Mouse (Mus musculus): ENCODE measurements around the gene Pgap3.

The Pgap3 gene

DNA sequence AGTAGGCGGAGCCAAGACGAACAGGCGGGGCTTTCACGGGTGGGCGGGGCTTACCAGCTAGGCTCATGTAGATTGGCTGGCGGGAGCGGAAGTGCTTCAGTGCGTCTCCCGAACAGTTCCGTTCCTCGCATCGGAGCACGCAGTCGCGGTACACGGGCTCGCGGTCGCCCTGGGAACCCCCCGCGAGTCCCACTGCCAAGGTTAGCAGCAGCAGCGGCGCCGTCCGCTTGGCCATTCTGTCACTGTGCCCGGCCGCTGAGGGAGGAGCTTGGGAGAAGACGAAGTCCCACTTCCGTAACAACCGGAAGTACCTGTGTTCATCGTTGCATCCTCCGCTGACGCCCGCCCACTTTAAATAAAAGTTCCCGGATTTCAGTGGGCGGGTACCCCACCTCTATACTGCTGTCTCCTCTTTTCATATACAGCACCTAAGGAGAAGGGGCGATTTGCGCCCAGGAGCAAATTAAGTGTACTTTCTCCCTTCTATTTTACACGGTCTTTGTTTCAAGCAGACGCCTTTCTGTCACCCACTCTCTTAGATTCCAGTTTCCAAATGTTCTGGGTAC lies at the start of gene Pgap3:
Gene Pgap3, minus strand, starts transcription at position 330 of the 566 bp plus-strand sequence.
- peak; percentile 85 to 89 for DNase-seq (ENCODE audit: low spot score in 2 of 2)

- no peak for DNase-seq (ENCODE audit: low spot score in 2 of 2)
Observed at GRCm38 (mm10) chr11:98449419-98449818, 49.1 kb upstream of the Pgap3 start.

- DNase-seq (ENCODE audit: low spot score in 2 of 2), result no peak
Observed at GRCm38 (mm10) chr11:98448191-98448790, 48.0 kb upstream of the Pgap3 start.

GRCm38 (mm10) chr11:98447475-98447834 lies 47.2 kb upstream of the Pgap3 start:
- no peak for DNase-seq (ENCODE audit: low spot score in 2 of 2)

GRCm38 (mm10) chr11:98446562-98447474 lies 46.5 kb upstream of the Pgap3 start:
- DNase-seq (ENCODE audit: low spot score in 2 of 2), result no peak

DNA sequence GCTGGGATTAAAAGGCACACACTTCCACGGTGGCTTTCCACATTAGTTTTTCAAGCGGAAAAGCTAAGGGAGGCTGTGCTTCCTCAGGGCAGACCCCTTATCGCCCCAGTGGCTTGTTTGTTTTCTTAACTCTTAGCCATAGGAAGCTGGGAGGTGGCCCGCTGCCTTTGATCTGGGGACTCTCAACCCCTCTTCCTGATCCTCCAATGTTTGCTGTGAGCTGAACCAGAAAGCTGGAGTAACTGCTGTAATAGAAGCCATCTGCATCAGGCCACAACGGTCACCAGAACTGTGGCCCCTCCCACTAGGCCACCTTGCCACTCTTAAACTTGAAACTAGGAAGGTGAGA lies 45.9 kb upstream of the Pgap3 start, which contains the start of gene Grb7:
Gene Grb7, plus strand, starts transcription at position 182 of the 349 bp plus-strand sequence.
- DNase-seq (ENCODE audit: low spot score in 2 of 2), result no peak

DNA sequence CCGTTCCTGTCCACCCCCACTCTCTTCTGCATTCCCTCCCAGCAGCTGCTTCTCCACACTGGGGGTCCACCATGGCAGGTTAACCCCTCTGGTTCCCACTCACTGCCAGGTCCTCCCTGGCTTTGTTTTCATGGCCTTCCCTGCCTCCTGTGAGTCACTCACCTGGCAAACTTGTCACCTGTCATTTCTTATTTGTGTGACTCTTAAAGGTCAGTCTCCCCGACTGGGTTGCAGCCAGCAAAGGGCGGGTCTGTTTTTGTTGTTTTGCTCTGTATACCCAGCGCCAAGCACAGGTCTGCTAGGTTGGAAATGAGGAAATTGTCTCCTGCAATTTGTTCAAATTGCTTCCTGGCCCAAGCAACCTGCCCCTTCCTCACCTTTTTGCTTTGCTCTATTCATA lies 45.4 kb upstream of the Pgap3 start:
- DNase-seq (ENCODE audit: low spot score in 2 of 2), result no peak

- DNase-seq (ENCODE audit: low spot score in 2 of 2), result no peak
Observed at GRCm38 (mm10) chr11:98445238-98445637, 44.9 kb upstream of the Pgap3 start.

GRCm38 (mm10) chr11:98443688-98444087 lies 43.4 kb upstream of the Pgap3 start:
- DNase-seq (ENCODE audit: low spot score in 2 of 2), result no peak

DNA sequence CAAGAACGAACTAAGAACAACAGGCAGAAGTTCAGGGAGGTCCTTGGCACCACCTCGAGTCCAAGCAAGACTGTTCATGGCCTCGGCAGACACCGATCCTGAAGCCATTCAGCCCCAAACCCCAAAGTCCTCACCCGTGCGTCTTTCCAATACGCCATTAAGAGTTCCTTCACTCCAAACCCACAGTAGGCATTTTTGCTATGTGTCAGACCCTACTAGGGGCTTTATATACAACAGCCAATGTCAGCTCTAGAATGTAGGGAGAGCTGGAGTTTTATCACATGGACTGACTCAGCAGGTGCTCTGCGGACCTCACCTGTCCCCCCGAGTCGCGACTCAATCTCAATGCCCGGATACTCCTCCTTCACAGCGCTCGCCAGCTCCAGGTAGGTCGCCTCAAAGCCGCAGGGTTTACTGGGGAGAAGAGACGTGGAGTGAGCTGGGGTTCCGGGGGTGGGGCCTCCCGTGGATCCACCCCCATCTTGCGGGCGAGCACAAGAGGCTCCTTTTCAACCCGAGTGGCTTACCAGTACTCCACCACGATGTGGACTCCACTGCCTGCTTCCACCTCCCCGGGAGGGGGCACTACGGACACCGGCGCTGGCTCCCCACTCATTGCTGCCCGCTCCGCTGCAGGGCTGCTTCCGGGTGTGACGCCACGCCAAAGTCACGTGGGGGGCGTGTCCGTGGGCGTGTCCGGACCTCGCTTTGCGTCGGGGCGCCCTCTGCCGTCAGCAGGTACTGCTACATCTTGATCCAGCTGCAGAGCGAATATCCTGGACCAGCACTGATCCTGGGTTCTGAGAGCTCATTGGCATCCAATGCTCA lies 38.3 kb upstream of the Pgap3 start, which contains the start of gene Mien1:
Gene Mien1, minus strand, starts transcription at position 661 of the 828 bp plus-strand sequence.
- peak; percentile 96 to 97 for DNase-seq (ENCODE audit: low spot score in 2 of 2)

DNA sequence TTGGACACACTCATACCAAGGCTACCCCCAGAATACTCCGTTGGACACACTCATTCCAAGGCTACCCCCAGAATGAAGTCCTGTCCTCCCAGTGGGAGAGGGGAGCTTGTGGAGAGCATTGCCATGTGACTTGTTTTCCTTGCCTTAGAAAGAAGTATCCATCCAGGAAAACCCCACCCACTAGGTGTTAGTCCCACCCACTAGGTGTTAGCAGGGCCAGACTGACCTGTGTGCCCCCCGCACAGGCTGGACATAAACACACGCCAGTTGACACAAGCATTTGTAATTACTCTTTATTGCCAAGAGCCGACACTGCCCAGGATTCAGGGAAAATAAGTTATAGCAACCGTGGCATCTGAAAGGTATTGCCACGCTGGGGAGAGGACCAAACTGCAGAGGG lies 37.2 kb upstream of the Pgap3 start:
- DNase-seq (ENCODE audit: low spot score in 2 of 2), result no peak

DNA sequence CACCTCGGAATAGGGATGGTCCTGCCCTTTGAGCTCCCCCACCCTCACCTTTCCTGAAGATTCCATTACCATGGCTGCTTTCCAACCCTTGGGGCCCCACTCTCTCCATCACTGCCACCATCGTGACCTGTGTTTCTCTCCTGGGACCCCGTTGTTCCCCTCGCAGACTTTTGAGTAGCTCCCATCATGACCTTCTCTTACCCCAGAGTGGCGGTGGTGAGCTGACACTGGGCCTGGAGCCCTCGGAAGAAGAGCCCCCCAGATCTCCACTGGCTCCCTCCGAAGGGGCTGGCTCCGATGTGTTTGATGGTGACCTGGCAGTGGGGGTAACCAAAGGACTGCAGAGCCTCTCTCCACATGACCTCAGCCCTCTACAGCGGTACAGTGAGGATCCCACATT lies 35.4 kb upstream of the Pgap3 start:
- DNase-seq (ENCODE audit: low spot score in 2 of 2), result no peak

DNA sequence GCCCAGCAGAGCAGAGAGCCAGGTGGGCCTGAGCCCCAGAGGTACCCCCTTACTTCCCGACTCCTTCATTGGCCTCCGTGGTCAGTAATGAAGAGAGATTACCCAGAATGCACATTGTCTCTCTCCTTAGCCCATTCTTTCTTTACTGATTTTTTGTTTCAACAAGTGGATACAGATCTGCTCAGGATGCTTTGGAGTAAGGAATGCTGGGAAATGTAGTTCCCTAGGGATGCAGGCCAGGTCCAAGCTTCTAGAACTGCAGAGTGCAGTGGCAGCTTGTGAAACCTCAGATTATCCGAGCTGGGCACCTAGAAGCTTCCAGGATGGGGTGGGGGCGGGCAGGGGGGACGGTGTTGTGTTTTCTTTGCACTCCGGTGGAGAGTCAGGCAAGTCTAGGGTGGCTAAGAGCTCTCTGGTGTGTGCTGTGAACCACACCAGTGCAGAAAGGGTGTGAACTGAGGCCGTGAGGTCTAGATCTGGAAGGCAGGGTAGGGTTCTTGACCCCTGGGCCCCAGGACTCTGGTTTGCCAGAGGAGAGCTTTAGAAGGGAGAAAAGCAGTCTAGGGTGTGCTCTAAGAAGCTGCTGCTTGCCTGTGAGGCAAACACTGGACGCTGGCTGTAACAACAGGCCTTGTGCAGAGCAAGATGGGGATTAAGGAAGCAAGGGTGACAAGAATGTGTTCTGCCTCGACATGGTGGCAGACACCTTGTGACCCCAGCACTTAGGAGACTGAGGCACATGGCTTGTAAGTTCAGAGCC lies 31.6 kb upstream of the Pgap3 start:
- no peak for DNase-seq (ENCODE audit: low spot score in 2 of 2)

DNA sequence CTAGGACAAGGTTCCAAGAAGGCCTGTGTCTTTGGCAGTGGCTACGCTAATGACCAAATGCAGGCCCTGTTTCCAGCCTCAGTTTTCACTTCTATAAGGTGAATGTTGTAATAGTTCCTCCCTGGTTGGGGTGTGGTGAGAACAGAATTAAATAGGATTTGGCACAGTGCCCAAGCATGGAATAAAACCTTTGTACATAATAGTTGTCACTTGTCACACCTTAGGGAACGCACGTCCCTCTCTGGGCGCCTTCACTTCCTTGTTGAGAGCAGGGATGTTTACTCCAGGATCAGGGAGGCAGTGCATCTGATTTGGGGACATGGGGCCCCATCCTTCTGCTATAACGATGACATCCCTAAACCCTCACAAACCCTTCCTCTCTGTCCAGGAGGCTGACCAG lies 28.1 kb upstream of the Pgap3 start:
- DNase-seq (ENCODE audit: low spot score in 2 of 2), result no peak

DNA sequence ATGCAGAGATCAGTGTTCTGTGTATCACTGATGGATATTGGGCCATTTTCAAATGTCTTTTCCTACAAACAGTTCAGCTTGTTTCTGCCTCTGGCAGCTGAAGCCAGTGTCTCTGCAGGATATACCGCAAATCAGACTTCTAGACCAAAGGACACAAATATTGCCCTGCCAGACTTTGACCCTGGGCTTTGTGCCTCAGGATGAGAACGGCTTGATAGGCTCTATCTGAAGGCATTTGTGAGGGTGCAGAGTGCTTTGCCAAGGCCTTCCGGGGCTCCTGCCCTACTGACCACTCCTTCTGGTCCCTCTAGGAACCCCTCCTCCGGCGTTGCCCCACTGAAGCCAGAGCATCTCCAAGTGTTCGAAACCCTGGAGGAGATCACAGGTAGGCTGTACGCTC lies 26.3 kb upstream of the Pgap3 start:
- DNase-seq (ENCODE audit: low spot score in 2 of 2), result no peak

GRCm38 (mm10) chr11:98418939-98419547 lies 18.8 kb upstream of the Pgap3 start:
- no peak for DNase-seq (ENCODE audit: low spot score in 2 of 2)

GRCm38 (mm10) chr11:98418273-98418672 lies 18.0 kb upstream of the Pgap3 start:
- DNase-seq (ENCODE audit: low spot score in 2 of 2), result no peak

- DNase-seq (ENCODE audit: low spot score in 2 of 2), result no peak
Observed at GRCm38 (mm10) chr11:98417074-98417473, 16.8 kb upstream of the Pgap3 start.

GRCm38 (mm10) chr11:98414162-98414561 lies 13.9 kb upstream of the Pgap3 start:
- DNase-seq (ENCODE audit: low spot score in 2 of 2), result no peak

GRCm38 (mm10) chr11:98413731-98414130 lies 13.4 kb upstream of the Pgap3 start:
- DNase-seq (ENCODE audit: low spot score in 2 of 2), result no peak

DNA sequence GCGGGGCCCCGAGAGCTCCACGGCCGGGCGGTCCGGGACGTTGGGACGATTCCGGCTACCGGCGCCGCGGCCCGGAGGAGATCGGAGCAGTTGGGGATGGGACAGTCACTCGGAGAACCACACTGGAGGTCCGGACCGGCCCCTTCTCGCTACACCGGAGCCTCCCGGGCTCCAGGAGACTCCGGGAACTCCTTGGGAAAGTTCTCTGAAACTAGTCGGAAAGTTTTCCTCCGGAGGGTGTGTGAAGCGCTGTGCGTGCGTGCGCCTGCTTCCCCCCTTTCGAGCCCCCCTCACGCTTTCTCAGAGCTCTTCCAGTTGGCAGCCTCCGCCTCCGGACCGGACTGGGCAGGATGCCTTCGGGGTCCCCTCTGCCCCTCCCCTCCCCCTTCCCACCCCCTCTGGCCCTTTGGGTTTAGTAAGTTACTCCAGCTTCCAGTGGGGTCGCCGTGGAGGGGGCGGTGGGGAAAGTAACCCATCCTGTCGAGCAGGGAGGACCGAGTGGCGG lies 12.6 kb upstream of the Pgap3 start:
- DNase-seq (ENCODE audit: low spot score in 2 of 2), result no peak

Data from right cerebral cortex, adult 2 months (tissue).